Mouse (Mus musculus): Measurements from ENCODE around the gene Brd3os. TPM values are rescaled to one million over a fixed set of nuclear protein-coding genes. Genes with fewer than 3 reads are reported as not detected.
A peak's percentile ranks its signal among the peaks of the same experiment; 100 is the strongest.

Gene Brd3os
- polyA plus RNA-seq (2016; fragmentation: Nextera tagmentation; extraction: Ambion mirVana): 10.7 and 11.5 TPM in 2 replicates

- Histone ChIP-seq H3K27me3 (no peaks in the 10 kb centered on the region), H3K36me3 (peaks cover 28% of the 10 kb centered on the region), H3K4me3 (replicated peaks) (peak within 1 kb of the TSS; percentile 71), H3K4me2 (peak within 1 kb of the TSS; percentile 87), H3K9me3 (no peaks in the 10 kb centered on the region), H3K9ac (replicated peaks) (peak within 1 kb of the TSS; percentile 71), H3K27ac (peak within 1 kb of the TSS; percentile 35; the same call in 1 of the 2 replicates), H3K4me1 (replicated peaks) (peaks cover 20% of the 10 kb centered on the region; the same call in 1 of the 2 replicates)
- ATAC-seq (ENCODE audit: insufficient number of reproducible peaks, insufficient read depth, low FRiP score, low TSS enrichment, low read depth): peak; percentile 85
- WGBS: 2% methylated on average over 36 of the region's 36 CpGs
These were observed at the start of gene Brd3os for GRCm38 (mm10) chr2:27441767-27442707. Brd3os (plus strand) TSS chr2:27442324.

GRCm38 (mm10) chr2:27394158-27394832, 47.8 kb upstream of the Brd3os start:
- Histone ChIP-seq H3K27me3 (no peaks in the 10 kb centered on the region), H3K9ac (replicated peaks) (0 out of 2 replicates have a peak overlapping the region, but pooled peaks have one; percentile 27), H3K9me3 (peaks cover 4% of the 10 kb centered on the region; the same call in 1 of the 2 replicates), H3K4me1 (replicated peaks) (peaks cover 70% of the 10 kb centered on the region), H3K4me3 (replicated peaks) (no peak overlapping the region), H3K27ac (no peak overlapping the region), H3K36me3 (peaks cover 6% of the 10 kb centered on the region; the same call in 1 of the 2 replicates), H3K4me2 (no peak overlapping the region)
- 80% methylated on average over 10 of the region's 10 CpGs for WGBS
- ATAC-seq (ENCODE audit: insufficient number of reproducible peaks, insufficient read depth, low FRiP score, low TSS enrichment, low read depth): no peak

DNA sequence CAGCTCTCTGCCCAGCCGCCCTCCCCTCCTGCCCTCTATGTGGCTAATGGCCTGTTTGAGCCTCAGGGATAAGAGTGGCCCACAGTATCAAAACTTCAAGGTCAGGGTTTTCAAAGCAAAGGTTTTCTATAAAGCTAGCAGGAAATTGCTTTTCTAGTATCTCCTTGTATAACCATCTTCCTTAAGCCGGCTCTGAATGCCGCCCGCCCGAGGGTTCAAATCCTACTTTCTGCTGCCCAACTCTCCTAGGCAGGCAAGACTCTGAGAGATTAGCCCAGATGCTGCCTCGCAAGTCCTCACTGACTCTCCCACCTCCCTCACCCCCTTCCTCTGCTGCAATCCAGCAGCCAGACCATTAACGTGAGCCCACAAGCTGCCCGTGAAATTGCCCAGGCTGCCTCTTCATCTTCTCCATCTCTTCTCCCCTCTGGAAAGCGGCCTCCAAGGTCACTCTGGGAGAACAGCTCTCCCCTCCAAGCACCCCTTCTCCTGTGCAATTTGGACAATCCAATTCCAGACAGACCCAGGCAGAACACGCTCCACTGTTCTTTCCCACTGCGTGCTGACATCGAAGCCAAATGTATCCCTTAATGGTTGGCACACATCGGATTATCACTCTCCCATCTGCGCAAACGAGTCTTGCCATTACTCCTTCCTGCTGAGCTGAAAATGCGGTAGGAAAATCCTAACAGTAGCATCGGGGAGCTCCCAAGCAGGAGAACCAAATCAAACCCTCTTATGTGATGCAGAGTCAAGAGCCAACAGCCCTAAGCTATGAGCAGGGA, 45.3 kb upstream of the Brd3os start:
- ATAC-seq (ENCODE audit: insufficient number of reproducible peaks, insufficient read depth, low FRiP score, low TSS enrichment, low read depth): no peak

DNA sequence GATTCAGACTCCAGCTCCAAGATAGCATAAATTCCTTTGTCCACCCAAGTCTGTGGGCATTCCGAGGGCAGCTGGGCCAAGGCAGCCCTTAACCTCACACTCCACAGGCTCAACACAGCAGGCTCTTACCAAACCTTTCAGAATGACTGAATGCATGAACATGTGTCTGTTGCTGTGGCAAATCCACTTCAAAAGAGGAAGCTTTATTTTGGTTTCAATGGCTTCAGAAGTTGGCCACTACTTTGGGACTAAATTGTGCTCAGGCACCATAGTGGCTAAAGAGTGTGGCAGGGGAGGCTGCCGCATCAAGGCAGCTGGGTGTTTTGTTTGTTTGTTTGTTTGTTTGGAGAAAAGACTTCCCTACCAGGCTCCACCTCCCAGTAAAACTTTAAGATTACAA, 42.0 kb upstream of the Brd3os start:
- no peak overlapping the region for H3K9ac ChIP-seq (replicated peaks)
- no peak for ATAC-seq (ENCODE audit: insufficient number of reproducible peaks, insufficient read depth, low FRiP score, low TSS enrichment, low read depth)
- 94% methylated on average over 2 of the region's 2 CpGs for WGBS
- H3K4me3 ChIP-seq (replicated peaks): no peak overlapping the region
- no peak overlapping the region for H3K27ac ChIP-seq
- H3K36me3 ChIP-seq: peaks cover 15% of the 10 kb centered on the region; the same call in 1 of the 2 replicates
- H3K4me1 ChIP-seq (replicated peaks): peaks cover 39% of the 10 kb centered on the region
- no peak overlapping the region for H3K4me2 ChIP-seq
- peaks cover 5% of the 10 kb centered on the region; the same call in 1 of the 2 replicates for H3K9me3 ChIP-seq
- no peaks in the 10 kb centered on the region for H3K27me3 ChIP-seq

More for the DNA sequence above, 45.3 kb upstream of the Brd3os start:
- Histone ChIP-seq H3K27me3 (no peaks in the 10 kb centered on the region), H3K4me3 (replicated peaks) (no peak overlapping the region), H3K4me2 (no peak overlapping the region), H3K27ac (no peak overlapping the region), H3K9me3 (peaks cover 5% of the 10 kb centered on the region; the same call in 1 of the 2 replicates), H3K9ac (replicated peaks) (no peak overlapping the region), H3K36me3 (peaks cover 15% of the 10 kb centered on the region; the same call in 1 of the 2 replicates), H3K4me1 (replicated peaks) (peaks cover 45% of the 10 kb centered on the region)
- WGBS: 55% methylated on average over 17 of the region's 17 CpGs

DNA sequence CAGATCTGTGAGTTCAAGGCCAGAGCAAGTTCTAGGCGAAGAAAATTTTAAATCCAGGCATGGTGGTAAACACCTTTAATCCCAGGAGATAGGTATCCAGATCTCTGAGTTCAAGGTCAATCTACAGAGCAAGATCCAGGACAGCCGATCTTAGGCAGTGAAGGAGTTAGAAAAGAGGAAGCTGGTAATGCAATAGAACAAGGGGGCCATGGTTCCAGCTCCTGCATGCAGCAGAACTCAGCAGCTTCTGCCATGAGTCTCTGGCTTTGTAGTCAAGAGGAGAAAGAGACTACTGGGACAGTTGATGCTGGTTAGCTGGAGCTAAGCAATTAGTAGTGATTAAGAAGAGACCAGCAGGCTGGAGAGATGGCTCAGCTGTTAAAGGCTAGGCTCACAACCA, 40.6 kb upstream of the Brd3os start:
- Histone ChIP-seq H3K4me3 (replicated peaks) (no peak overlapping the region), H3K27me3 (no peaks in the 10 kb centered on the region), H3K27ac (no peak overlapping the region), H3K9me3 (peaks cover 5% of the 10 kb centered on the region; the same call in 1 of the 2 replicates), H3K4me2 (no peak overlapping the region), H3K9ac (replicated peaks) (no peak overlapping the region), H3K36me3 (peaks cover 15% of the 10 kb centered on the region; the same call in 1 of the 2 replicates), H3K4me1 (replicated peaks) (peaks cover 37% of the 10 kb centered on the region)
- ATAC-seq (ENCODE audit: insufficient number of reproducible peaks, insufficient read depth, low FRiP score, low TSS enrichment, low read depth): no peak
- WGBS: 80% methylated on average over 2 of the region's 2 CpGs

- ATAC-seq (ENCODE audit: insufficient number of reproducible peaks, insufficient read depth, low FRiP score, low TSS enrichment, low read depth): no peak
- WGBS: 54% methylated on average over 6 of the region's 6 CpGs
- 0 out of 2 replicates have a peak overlapping the region, but pooled peaks have one; percentile 41 for H3K27ac ChIP-seq
These were observed 37.6 kb upstream of the Brd3os start for GRCm38 (mm10) chr2:27404375-27405093.

DNA sequence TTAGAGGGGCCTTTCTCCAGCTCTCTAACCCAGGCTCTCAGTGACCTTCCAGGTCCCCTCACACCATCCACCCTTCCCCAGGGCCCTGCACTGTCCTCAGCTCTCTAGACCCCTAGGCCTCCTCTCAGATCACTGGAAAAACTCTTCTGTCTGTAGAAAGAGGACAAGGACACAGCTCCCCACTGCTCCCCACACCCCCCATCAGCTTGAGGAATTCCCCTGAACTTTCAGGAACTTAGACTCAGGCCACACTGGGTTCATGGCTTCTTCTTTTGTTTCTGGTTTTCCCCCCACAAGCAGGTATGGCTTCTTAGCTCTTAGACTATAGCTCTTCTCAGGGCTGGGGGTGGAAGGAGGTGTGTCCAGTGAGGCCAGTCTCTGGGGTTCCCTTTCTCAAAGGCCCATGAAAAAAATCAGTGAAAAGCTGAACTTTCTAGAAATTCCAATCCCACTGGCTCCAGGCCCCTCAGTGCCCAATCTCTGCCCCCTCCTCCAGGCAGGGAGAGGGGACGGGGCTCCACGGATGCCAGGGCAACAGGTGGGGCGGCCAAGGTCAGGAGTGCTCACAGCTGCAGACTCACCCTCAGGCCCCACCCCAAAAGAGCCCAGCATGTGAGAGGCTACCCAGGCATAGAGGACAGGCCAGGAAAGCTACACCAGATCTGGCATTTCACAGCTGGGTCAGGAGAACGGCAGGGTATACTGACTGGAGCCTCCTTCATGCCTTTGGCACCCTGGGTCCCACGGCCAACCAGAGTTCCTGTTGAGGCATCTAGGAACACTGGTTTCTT, 36.8 kb upstream of the Brd3os start:
- Histone ChIP-seq H3K27ac (peak overlapping the region; percentile 41; the same call in 1 of the 2 replicates), H3K4me1 (replicated peaks) (peaks cover 38% of the 10 kb centered on the region)
- no peak for ATAC-seq (ENCODE audit: insufficient number of reproducible peaks, insufficient read depth, low FRiP score, low TSS enrichment, low read depth)

More at GRCm38 (mm10) chr2:27404375-27405093, 37.6 kb upstream of the Brd3os start:
- Histone ChIP-seq H3K36me3 (0 out of 2 replicates have a peak, but pooled peaks cover 6% of the 10 kb centered on the region), H3K27me3 (no peaks in the 10 kb centered on the region), H3K9me3 (no peaks in the 10 kb centered on the region), H3K9ac (replicated peaks) (0 out of 2 replicates have a peak overlapping the region, but pooled peaks have one; percentile 34), H3K4me3 (replicated peaks) (no peak overlapping the region), H3K4me2 (no peak overlapping the region), H3K4me1 (replicated peaks) (peaks cover 35% of the 10 kb centered on the region)

GRCm38 (mm10) chr2:27406928-27407327, 35.2 kb upstream of the Brd3os start:
- no peak overlapping the region for H3K27ac ChIP-seq
- H3K27me3 ChIP-seq: no peaks in the 10 kb centered on the region
- no peaks in the 10 kb centered on the region for H3K36me3 ChIP-seq
- ATAC-seq (ENCODE audit: insufficient number of reproducible peaks, insufficient read depth, low FRiP score, low TSS enrichment, low read depth): no peak
- no peak overlapping the region for H3K9ac ChIP-seq (replicated peaks)
- H3K4me3 ChIP-seq (replicated peaks): no peak overlapping the region
- H3K4me2 ChIP-seq: no peak overlapping the region
- no peaks in the 10 kb centered on the region for H3K9me3 ChIP-seq
- 82% methylated on average over 5 of the region's 5 CpGs for WGBS
- H3K4me1 ChIP-seq (replicated peaks): peaks cover 49% of the 10 kb centered on the region

More for the DNA sequence above, 36.8 kb upstream of the Brd3os start:
- no peak overlapping the region for H3K4me3 ChIP-seq (replicated peaks)
- H3K36me3 ChIP-seq: 0 out of 2 replicates have a peak, but pooled peaks cover under 1% of the 10 kb centered on the region
- peak overlapping the region; percentile 34; the same call in 1 of the 2 replicates for H3K9ac ChIP-seq (replicated peaks)
- H3K9me3 ChIP-seq: no peaks in the 10 kb centered on the region
- WGBS: 53% methylated on average over 5 of the region's 5 CpGs
- no peak overlapping the region for H3K4me2 ChIP-seq
- no peaks in the 10 kb centered on the region for H3K27me3 ChIP-seq

GRCm38 (mm10) chr2:27408194-27408593, 33.9 kb upstream of the Brd3os start:
- peaks cover 60% of the 10 kb centered on the region for H3K4me1 ChIP-seq (replicated peaks)
- no peak overlapping the region for H3K4me2 ChIP-seq
- 69% methylated on average over 3 of the region's 3 CpGs for WGBS
- no peak for ATAC-seq (ENCODE audit: insufficient number of reproducible peaks, insufficient read depth, low FRiP score, low TSS enrichment, low read depth)
- no peaks in the 10 kb centered on the region for H3K36me3 ChIP-seq
- H3K4me3 ChIP-seq (replicated peaks): no peak overlapping the region
- no peak overlapping the region for H3K27ac ChIP-seq
- H3K9me3 ChIP-seq: no peaks in the 10 kb centered on the region
- H3K9ac ChIP-seq (replicated peaks): no peak overlapping the region
- H3K27me3 ChIP-seq: no peaks in the 10 kb centered on the region
